Mouse (Mus musculus): ENCODE results near the gene Thy1.

GRCm38 (mm10) chr9:44073115-44073514 is 29.9 kb downstream of the Thy1 start:
- no peak for TF ChIP-seq CTCF (conservative IDR thresholded peaks at IDR 0.05; ENCODE audit: low read length)
- no peak for TF ChIP-seq POU5F1 (IDR thresholded peaks at IDR 0.05; ENCODE audit: borderline replicate concordance, low read length)
- TF ChIP-seq NANOG (IDR thresholded peaks at IDR 0.05; ENCODE audit: borderline replicate concordance, low read length), result no peak
